Mouse (Mus musculus) C2C12 (cell line): ENCODE data around the gene 1520401A03Rik.

Experiments used
- CEBPB ChIP-seq: IDR thresholded peaks from one replicate; pipeline ENCODE4 v1.6.1; 2011; ENCODE audit warnings: low read depth, mild to moderate bottlenecking, control low read depth, moderate library complexity
- CTCF ChIP-seq: IDR thresholded peaks from one replicate; pipeline ENCODE4 v1.5.1; 2011; ENCODE audit not compliant: control insufficient read depth, insufficient read depth, insufficient read length
- FOSL1 ChIP-seq: IDR thresholded peaks from one replicate; pipeline ENCODE4 v1.8.0; 2011; ENCODE audit warnings: mild to moderate bottlenecking, low read length; ENCODE audit not compliant: poor library complexity, insufficient read depth, severe bottlenecking
- MAX ChIP-seq: IDR thresholded peaks from one replicate; pipeline ENCODE4 v1.6.1; 2011; ENCODE audit warnings: mild to moderate bottlenecking, control low read depth
- MYOD1 ChIP-seq: IDR thresholded peaks from one replicate; pipeline ENCODE4 v1.6.1; 2011; ENCODE audit warnings: low read depth; ENCODE audit not compliant: control insufficient read depth, insufficient read length
- USF1 ChIP-seq: IDR thresholded peaks from one replicate; pipeline ENCODE4 v1.6.1; 2011; ENCODE audit warnings: low read depth, mild to moderate bottlenecking, control low read depth, moderate library complexity

- TF ChIP-seq CTCF: no peak
- TF ChIP-seq FOSL1: no peak
- no peak for TF ChIP-seq USF1
- TF ChIP-seq MYOD1: no peak
- no peak for TF ChIP-seq MAX
- no peak for TF ChIP-seq CEBPB
Observed at GRCm38 (mm10) chr17:23683226-23683625, 39.4 kb downstream of the 1520401A03Rik start.
